Mouse (Mus musculus) MEL (cell line): ENCODE results near the gene Cyp27a1. TPM values are rescaled to one million over a fixed set of nuclear protein-coding genes. Genes with fewer than 3 reads are reported as not detected.

Source experiments
- DNase-seq: peaks from one replicate; pipeline ENCODE4 v3.0.0; 2011; ENCODE audit warnings: low read depth, low spot score
- H3K27ac ChIP-seq: 2 replicates; pipeline ENCODE4 v1.5.1; 2012; ENCODE audit warnings: low read depth, mild to moderate bottlenecking, control low read depth, low read length, moderate library complexity; ENCODE audit not compliant: control insufficient read depth
- H3K27me3 ChIP-seq, 2 experiments: fragments of 150-350 bp in 1 of 2; sonication (generic) in 1 of 2; 2 replicates each; pipeline ENCODE4 v1.6.1; 2012; ENCODE audit warnings: low read length in 2 of 2, mild to moderate bottlenecking in 2 of 2, improper control_type of control experiment in 1 of 2, moderate library complexity in 1 of 2; ENCODE audit not compliant: insufficient read depth in 2 of 2, control insufficient read depth in 1 of 2
- H3K36me3 ChIP-seq, 2 experiments: 2 replicates each; pipeline ENCODE4 v1.6.1; 2012 to 2014; ENCODE audit warnings: low read length in 2 of 2, improper control_type of control experiment in 1 of 2, inconsistent platforms in 1 of 2, mild to moderate bottlenecking in 1 of 2; ENCODE audit not compliant: insufficient read depth in 2 of 2, control insufficient read depth in 1 of 2
- H3K4me1 ChIP-seq, 2 experiments: fragments of 150-350 bp in 1 of 2; sonication (generic) in 1 of 2; 2 replicates each; pipeline ENCODE4 v1.6.1; 2012; ENCODE audit warnings: low read length in 2 of 2, improper control_type of control experiment in 1 of 2, mild to moderate bottlenecking in 1 of 2; ENCODE audit not compliant: insufficient read depth in 2 of 2, control insufficient read depth in 1 of 2
- H3K4me3 ChIP-seq, 2 experiments: fragments of 150-350 bp in 1 of 2; sonication (generic) in 1 of 2; 2 replicates each; pipeline ENCODE4 v1.5.1; 2012; ENCODE audit warnings: low read depth in 2 of 2, low read length in 2 of 2, mild to moderate bottlenecking in 2 of 2, moderate library complexity in 2 of 2, control low read depth in 1 of 2, improper control_type of control experiment in 1 of 2; ENCODE audit not compliant: control insufficient read depth in 1 of 2, insufficient read depth in 1 of 2
- H3K79me2 ChIP-seq: 2 replicates; pipeline ENCODE4 v1.6.1; 2012; ENCODE audit warnings: mild to moderate bottlenecking, low read length, moderate library complexity; ENCODE audit not compliant: control insufficient read depth, poor library complexity, insufficient read depth
- H3K9ac ChIP-seq: 2 replicates; pipeline ENCODE4 v1.6.1; 2012; ENCODE audit warnings: low read depth, mild to moderate bottlenecking, control low read depth, low read length, moderate library complexity; ENCODE audit not compliant: control insufficient read depth, poor library complexity, severe bottlenecking
- H3K9me3 ChIP-seq: fragments of 150-350 bp; sonication (generic); replicated peaks from 2 replicates; pipeline ENCODE4 v1.6.1; 2012; ENCODE audit warnings: mild to moderate bottlenecking, low read length, improper control_type of control experiment, moderate library complexity; ENCODE audit not compliant: insufficient read depth
- BHLHE40 ChIP-seq: IDR thresholded peaks from 2 replicates; pipeline ENCODE4 v1.6.1; 2012; ENCODE audit warnings: low read depth, mild to moderate bottlenecking, inconsistent platforms, low read length, improper control_type of control experiment, borderline replicate concordance
- CHD1 ChIP-seq: IDR thresholded peaks from 2 replicates; pipeline ENCODE4 v1.6.1; 2012; ENCODE audit warnings: low read depth, mild to moderate bottlenecking, inconsistent platforms, low read length, improper control_type of control experiment
- CTCF ChIP-seq, 3 experiments: IDR thresholded peaks in 2 of 3; conservative IDR thresholded peaks in 1 of 3; 2 replicates each; pipeline ENCODE4 v1.5.1; 2011 to 2012; ENCODE audit warnings: low read length in 3 of 3, low read depth in 2 of 3, mild to moderate bottlenecking in 2 of 3, improper control_type of control experiment in 1 of 3, inconsistent platforms in 1 of 3, mixed read lengths in 1 of 3, moderate library complexity in 1 of 3; ENCODE audit not compliant: control insufficient read depth in 1 of 3, insufficient read depth in 1 of 3, poor library complexity in 1 of 3, severe bottlenecking in 1 of 3
- GABPA ChIP-seq: IDR thresholded peaks from 2 replicates; pipeline ENCODE4 v1.6.1; 2012; ENCODE audit warnings: low read depth, mild to moderate bottlenecking, inconsistent platforms, low read length, improper control_type of control experiment, moderate library complexity
- KAT2A ChIP-seq: conservative IDR thresholded peaks from 2 replicates; pipeline ENCODE4 v1.6.1; 2012; ENCODE audit warnings: low read depth, low read length, improper control_type of control experiment, inconsistent platforms
- MAFK ChIP-seq: IDR thresholded peaks from 2 replicates; pipeline ENCODE4 v1.6.1; 2011; ENCODE audit warnings: low read depth, mild to moderate bottlenecking, low read length, improper control_type of control experiment, borderline replicate concordance
- MAZ ChIP-seq: IDR thresholded peaks from 2 replicates; pipeline ENCODE4 v1.6.1; 2012; ENCODE audit warnings: low read depth, mild to moderate bottlenecking, inconsistent platforms, low read length, improper control_type of control experiment
- NELFE ChIP-seq: IDR thresholded peaks from 2 replicates; pipeline ENCODE4 v1.6.1; 2011; ENCODE audit warnings: low read depth, low read length, improper control_type of control experiment
- NRF1 ChIP-seq: IDR thresholded peaks from 2 replicates; pipeline ENCODE4 v1.6.1; 2014; ENCODE audit warnings: low read depth, mild to moderate bottlenecking, inconsistent platforms, low read length, improper control_type of control experiment, moderate library complexity; ENCODE audit not compliant: poor library complexity, insufficient read depth, severe bottlenecking
- SIN3A ChIP-seq: IDR thresholded peaks from 2 replicates; pipeline ENCODE4 v1.6.1; 2012; ENCODE audit warnings: low read length, improper control_type of control experiment, inconsistent platforms
- SMC3 ChIP-seq: IDR thresholded peaks from 2 replicates; pipeline ENCODE4 v1.6.1; 2011; ENCODE audit warnings: low read depth, low read length, improper control_type of control experiment
- TAL1 ChIP-seq: IDR thresholded peaks from 2 replicates; pipeline ENCODE4 v1.6.1; 2012; ENCODE audit warnings: mild to moderate bottlenecking, inconsistent platforms, low read length, moderate library complexity, mixed read lengths
- TBP ChIP-seq: IDR thresholded peaks from 2 replicates; pipeline ENCODE4 v1.8.0; 2011; ENCODE audit warnings: low read depth, low read length, improper control_type of control experiment
- TCF12 ChIP-seq: IDR thresholded peaks from 2 replicates; pipeline ENCODE4 v1.6.1; 2014; ENCODE audit warnings: low read depth, mild to moderate bottlenecking, inconsistent platforms, low read length, improper control_type of control experiment, moderate library complexity
- UBTF ChIP-seq: IDR thresholded peaks from 2 replicates; pipeline ENCODE4 v1.6.1; 2012; ENCODE audit warnings: low read depth, mild to moderate bottlenecking, inconsistent platforms, low read length, improper control_type of control experiment, moderate library complexity, borderline replicate concordance; ENCODE audit not compliant: insufficient read depth
- ZC3H11A ChIP-seq: IDR thresholded peaks from 2 replicates; pipeline ENCODE4 v1.6.1; 2012; ENCODE audit warnings: low read depth, mild to moderate bottlenecking, inconsistent platforms, low read length, improper control_type of control experiment
- ZMIZ1 ChIP-seq: IDR thresholded peaks from 2 replicates; pipeline ENCODE4 v1.6.1; 2012; ENCODE audit warnings: low read depth, mild to moderate bottlenecking, inconsistent platforms, low read length, improper control_type of control experiment, moderate library complexity
- polyA plus RNA-seq, 2 experiments: library from polyadenylated mRNA; stranded (reverse) in 1 of 2; unstranded in 1 of 2; fragments of >175 nt in 1 of 2; fragments of >200 nt in 1 of 2; gene quantifications; 2 replicates each; pipeline versions ENCODE4 v1.2.1 to v1.2.4; 2012; ENCODE audit warnings: low replicate concordance in 2 of 2, low read depth in 1 of 2; ENCODE audit not compliant: insufficient read length in 2 of 2, insufficient read depth in 1 of 2, missing spikeins in 1 of 2
- total RNA-seq: library from RNA; depleted of rRNA; stranded (reverse); fragments of 300-350 nt; gene quantifications from 2 replicates; pipeline ENCODE4 v1.2.3, GENCODE M21; 2012

Gene Cyp27a1
- total and polyA plus RNA-seq, 3 experiments = not detected

GRCm38 (mm10) chr1:74704156-74704555, 9.2 kb upstream of the Cyp27a1 start:
- no peaks in the 10 kb centered on the region for H3K79me2 ChIP-seq
- TF ChIP-seq MAFK = no peak
- no peak for TF ChIP-seq UBTF
- TF ChIP-seq NELFE = no peak
- no peak for TF ChIP-seq CTCF (IDR thresholded peaks at IDR 0.05 in 2 of 3, conservative IDR thresholded peaks at IDR 0.05 in 1 of 3; ENCODE audit: control insufficient read depth in 1 of 3, insufficient read depth in 1 of 3, low read depth in 2 of 3, low read length in 3 of 3, poor library complexity in 1 of 3, severe bottlenecking in 1 of 3)
- no peak for TF ChIP-seq CHD1
- no peak for TF ChIP-seq TCF12
- TF ChIP-seq MAZ = no peak
- TF ChIP-seq ZC3H11A = no peak
- no peak for TF ChIP-seq BHLHE40
- TF ChIP-seq KAT2A = no peak
- TF ChIP-seq GABPA = no peak
- TF ChIP-seq SMC3 = no peak
- TF ChIP-seq, all 39 proteins: peak for 0
- Histone ChIP-seq H3K9me3 (no peaks in the 10 kb centered on the region), H3K27ac (no peak overlapping the region), H3K4me1 (no peaks in the 10 kb centered on the region), H3K36me3 (peaks cover 0 to 4% of the 10 kb centered on the region in 2 experiments; a peak in 2 of 4 replicates), H3K9ac (no peak overlapping the region), H3K4me3 (no peak overlapping the region), H3K27me3 (no peaks in the 10 kb centered on the region)
- DNase-seq = no peak

DNA sequence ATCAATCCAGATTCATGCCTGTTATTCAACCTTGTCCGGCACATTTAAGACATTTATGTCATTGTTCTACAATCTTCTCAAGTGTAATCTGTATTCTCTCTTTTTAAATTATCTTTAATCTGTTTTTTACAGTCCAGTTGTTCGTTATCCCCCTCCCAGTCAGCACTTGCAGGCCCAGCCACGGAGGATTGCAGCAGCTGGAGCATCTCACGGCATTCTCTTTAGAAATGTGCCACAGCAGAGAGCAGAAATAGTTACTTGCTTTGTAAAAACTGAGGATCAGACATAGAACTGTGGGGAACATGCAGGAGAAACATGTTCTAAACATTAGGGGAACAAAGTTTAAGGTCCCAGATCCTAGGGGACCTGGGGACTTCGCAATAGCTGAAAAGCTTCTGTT, 8.4 kb upstream of the Cyp27a1 start:
- H3K4me3 ChIP-seq = no peak overlapping the region
- TF ChIP-seq SIN3A (no peak), ZMIZ1 (no peak), NRF1 (no peak), TAL1 (no peak), TBP (no peak), MAFK (no peak)
- TF ChIP-seq, all 39 proteins: peak for 0
- no peak for DNase-seq
- H3K79me2 ChIP-seq = no peaks in the 10 kb centered on the region
- H3K9me3 ChIP-seq = no peaks in the 10 kb centered on the region
- H3K27ac ChIP-seq = no peak overlapping the region
- no peak overlapping the region for H3K9ac ChIP-seq
- H3K27me3 ChIP-seq = no peaks in the 10 kb centered on the region
- H3K36me3 ChIP-seq = no peaks in the 10 kb centered on the region
- H3K4me1 ChIP-seq = no peaks in the 10 kb centered on the region
